Mouse (Mus musculus) kidney, embryonic 14.5 days (tissue): ENCODE results near the gene AI661453. TPM values are rescaled to one million over a fixed set of nuclear protein-coding genes. Genes with fewer than 3 reads are reported as not detected.

ENCODE experiments used
- ATAC-seq: fragments of 200-750 bp; cut with Nextera tagmentation; 2 replicates; pipeline ENCODE4 v1.8.0; 2017; ENCODE audit warnings: moderate number of reproducible peaks, mild to moderate bottlenecking, moderate TSS enrichment, moderate library complexity; ENCODE audit not compliant: low FRiP score, low TSS enrichment
- H3K27ac ChIP-seq: fragments of 300-500 bp; sonication (generic); 2 replicates; pipeline ENCODE4 v1.5.1; 2014; ENCODE audit warnings: low read depth, mild to moderate bottlenecking, low read length, moderate library complexity, mixed read lengths
- H3K27me3 ChIP-seq: fragments of 300-500 bp; sonication (generic); 2 replicates; pipeline ENCODE4 v1.6.1; 2014; ENCODE audit warnings: mild to moderate bottlenecking, low read length; ENCODE audit not compliant: control insufficient read depth, insufficient read depth
- H3K36me3 ChIP-seq: fragments of 300-500 bp; sonication (generic); 2 replicates; pipeline ENCODE4 v1.6.1; 2014; ENCODE audit warnings: low read length, mixed read lengths; ENCODE audit not compliant: control insufficient read depth, insufficient read depth
- H3K4me1 ChIP-seq: fragments of 300-500 bp; sonication (generic); 2 replicates; pipeline ENCODE4 v1.6.1; 2014; ENCODE audit warnings: low read length, mixed read lengths; ENCODE audit not compliant: control insufficient read depth, insufficient read depth
- H3K4me2 ChIP-seq: fragments of 300-500 bp; sonication (generic); replicated peaks from 2 replicates; pipeline ENCODE4 v1.6.1; 2014; ENCODE audit warnings: low read depth, mild to moderate bottlenecking, low read length
- H3K4me3 ChIP-seq: fragments of 300-500 bp; sonication (generic); 2 replicates; pipeline ENCODE4 v1.5.1; 2014; ENCODE audit warnings: mild to moderate bottlenecking, low read length
- H3K9ac ChIP-seq: fragments of 300-500 bp; sonication (generic); 2 replicates; pipeline ENCODE4 v1.6.1; 2014; ENCODE audit warnings: low read depth, mild to moderate bottlenecking, low read length, moderate library complexity
- H3K9me3 ChIP-seq: fragments of 300-500 bp; sonication (generic); 2 replicates; pipeline ENCODE4 v1.6.1; 2016; ENCODE audit warnings: low read length; ENCODE audit not compliant: control insufficient read depth
- WGBS: fragments of 180-500 bp; shearing (Covaris S2); extraction: QIAGEN DNeasy Blood & Tissue Kit; methylation state at CpG from one replicate; pipeline ENCODE4 v1.1.7; 2014; 5-methylcytosine and 5-hydroxymethylcytosine counted together
- polyA plus RNA-seq: library from polyadenylated mRNA; unstranded; fragments of >200 nt; fragmentation: Nextera tagmentation; extraction: Ambion mirVana; gene quantifications from 2 replicates; pipeline ENCODE4 v1.2.1, GENCODE M21; 2014

The AI661453 gene
- polyA plus RNA-seq, 1 experiment from 2014 or later, result 1.6 TPM

- Histone ChIP-seq H3K4me1 (peaks cover 28% of the 10 kb centered on the region), H3K36me3 (no peaks in the 10 kb centered on the region), H3K4me2 (no peak overlapping the region), H3K27me3 (no peaks in the 10 kb centered on the region), H3K4me3 (no peak overlapping the region), H3K9ac (no peak overlapping the region), H3K9me3 (no peaks in the 10 kb centered on the region), H3K27ac (no peak overlapping the region)
- no peak for ATAC-seq
- 87% methylated on average over 1 of the region's 1 CpGs for WGBS
These were observed 69.6 kb downstream of the AI661453 start for GRCm38 (mm10) chr17:47506042-47506441.

- H3K4me1 ChIP-seq, result peaks cover 28% of the 10 kb centered on the region
These were observed 70.3 kb downstream of the AI661453 start for GRCm38 (mm10) chr17:47506697-47507096.

GRCm38 (mm10) chr17:47507523-47507922, 71.1 kb downstream of the AI661453 start:
- no peaks in the 10 kb centered on the region for H3K9me3 ChIP-seq
- H3K4me1 ChIP-seq, result peaks cover 30% of the 10 kb centered on the region
- H3K36me3 ChIP-seq, result no peaks in the 10 kb centered on the region
- ATAC-seq, result no peak
- H3K27ac ChIP-seq, result peak overlapping the region; percentile 82; the same call in 1 of the 2 replicates
- WGBS, result 76% methylated on average over 2 of the region's 2 CpGs
- no peak overlapping the region for H3K9ac ChIP-seq
- no peak overlapping the region for H3K4me3 ChIP-seq
- no peak overlapping the region for H3K4me2 ChIP-seq
- H3K27me3 ChIP-seq, result no peaks in the 10 kb centered on the region

More at GRCm38 (mm10) chr17:47506697-47507096, 70.3 kb downstream of the AI661453 start:
- H3K9me3 ChIP-seq, result no peaks in the 10 kb centered on the region
- no peaks in the 10 kb centered on the region for H3K36me3 ChIP-seq
- H3K4me2 ChIP-seq, result no peak overlapping the region
- H3K4me3 ChIP-seq, result no peak overlapping the region
- no peak overlapping the region for H3K9ac ChIP-seq
- WGBS, result 94% methylated on average over 4 of the region's 4 CpGs
- H3K27ac ChIP-seq, result no peak overlapping the region
- no peaks in the 10 kb centered on the region for H3K27me3 ChIP-seq
- no peak for ATAC-seq

GRCm38 (mm10) chr17:47508012-47508608, 71.7 kb downstream of the AI661453 start:
- Histone ChIP-seq H3K27ac (peak overlapping the region; percentile 82), H3K9ac (0 out of 2 replicates have a peak overlapping the region, but pooled peaks have one; percentile 4), H3K4me2 (peak overlapping the region; percentile 38), H3K36me3 (no peaks in the 10 kb centered on the region), H3K27me3 (no peaks in the 10 kb centered on the region), H3K4me1 (peaks cover 32% of the 10 kb centered on the region), H3K9me3 (no peaks in the 10 kb centered on the region), H3K4me3 (peak overlapping the region; percentile 12; the same call in 1 of the 2 replicates)
- peak; percentile 30; the same call in 1 of the 2 replicates for ATAC-seq
- WGBS, result 25% methylated on average over 12 of the region's 12 CpGs

GRCm38 (mm10) chr17:47509031-47509705, 72.8 kb downstream of the AI661453 start:
- Histone ChIP-seq H3K9me3 (no peaks in the 10 kb centered on the region), H3K27ac (no peak overlapping the region; the same call in 1 of the 2 replicates), H3K4me2 (no peak overlapping the region), H3K9ac (no peak overlapping the region), H3K36me3 (no peaks in the 10 kb centered on the region), H3K4me1 (peaks cover 31% of the 10 kb centered on the region), H3K4me3 (no peak overlapping the region), H3K27me3 (no peaks in the 10 kb centered on the region)
- 54% methylated on average over 9 of the region's 9 CpGs for WGBS
- ATAC-seq, result no peak

- peaks cover 26% of the 10 kb centered on the region for H3K4me1 ChIP-seq
- WGBS, result 7% methylated on average over 25 of the region's 25 CpGs
- peak overlapping the region; percentile 56 for H3K9ac ChIP-seq
- H3K4me3 ChIP-seq, result peak overlapping the region; percentile 19; the same call in 1 of the 2 replicates
- no peaks in the 10 kb centered on the region for H3K36me3 ChIP-seq
- H3K4me2 ChIP-seq, result peak overlapping the region; percentile 41
- peak; percentile 92 for ATAC-seq
- no peaks in the 10 kb centered on the region for H3K27me3 ChIP-seq
- peak overlapping the region; percentile 87 for H3K27ac ChIP-seq
- no peaks in the 10 kb centered on the region for H3K9me3 ChIP-seq
These were observed 75.0 kb downstream of the AI661453 start for GRCm38 (mm10) chr17:47511111-47512020.

- ATAC-seq, result no peak
- no peaks in the 10 kb centered on the region for H3K9me3 ChIP-seq
- no peak overlapping the region for H3K9ac ChIP-seq
- H3K4me3 ChIP-seq, result no peak overlapping the region
- H3K4me1 ChIP-seq, result peaks cover 21% of the 10 kb centered on the region
- H3K36me3 ChIP-seq, result no peaks in the 10 kb centered on the region
- H3K4me2 ChIP-seq, result no peak overlapping the region
- H3K27me3 ChIP-seq, result no peaks in the 10 kb centered on the region
- H3K27ac ChIP-seq, result peak overlapping the region; percentile 45; the same call in 1 of the 2 replicates
- WGBS, result 44% methylated on average over 10 of the region's 10 CpGs
These were observed 76.8 kb downstream of the AI661453 start for GRCm38 (mm10) chr17:47512956-47513775.

GRCm38 (mm10) chr17:47515180-47515844, 78.9 kb downstream of the AI661453 start:
- Histone ChIP-seq H3K4me3 (no peak overlapping the region), H3K4me1 (peaks cover 20% of the 10 kb centered on the region), H3K4me2 (no peak overlapping the region), H3K36me3 (no peaks in the 10 kb centered on the region), H3K27me3 (no peaks in the 10 kb centered on the region), H3K27ac (no peak overlapping the region), H3K9me3 (no peaks in the 10 kb centered on the region), H3K9ac (no peak overlapping the region)
- WGBS, result 68% methylated on average over 7 of the region's 7 CpGs
- ATAC-seq, result no peak
